Mouse (Mus musculus) thymus, postnatal 14 days (tissue): ENCODE measurements at regions not wholly inside any gene's neighbourhood (a gene's known extent, or its start where the extent isn't known, plus 50 kb on each side); places are given as distances from the start of the nearest gene placed in this dataset.

Experiments
- DNase-seq: peaks from one replicate; pipeline ENCODE4 v3.0.0; 2021

- no peak for DNase-seq
These were observed 70.7 kb downstream of the Setd4 start for GRCm38 (mm10) chr16:93533205-93533604.

GRCm38 (mm10) chr16:93531937-93532336, 71.9 kb downstream of the Setd4 start:
- no peak for DNase-seq

DNA sequence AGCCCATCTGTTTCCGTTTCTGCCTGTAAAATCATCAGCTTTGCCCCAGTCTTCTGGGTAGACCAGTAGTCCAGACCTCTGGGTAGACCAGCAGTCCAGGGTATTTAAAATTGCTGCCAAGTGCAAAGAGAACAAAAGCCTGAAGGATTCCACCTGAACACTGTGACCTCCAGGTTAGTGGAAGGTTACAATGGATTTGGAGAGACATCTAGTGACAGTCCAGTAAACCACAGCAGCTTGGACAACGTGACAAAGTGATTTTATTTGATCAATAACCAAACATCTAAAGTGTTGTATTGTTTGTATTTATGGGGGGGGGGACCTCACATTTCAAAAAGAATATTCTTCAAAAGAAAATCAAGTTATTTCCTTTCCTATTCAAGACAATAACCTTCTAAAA, 81.4 kb downstream of the Setd4 start:
- no peak for DNase-seq

- DNase-seq: no peak
These were observed 83.4 kb downstream of the Setd4 start for GRCm38 (mm10) chr16:93520481-93520880.

DNA sequence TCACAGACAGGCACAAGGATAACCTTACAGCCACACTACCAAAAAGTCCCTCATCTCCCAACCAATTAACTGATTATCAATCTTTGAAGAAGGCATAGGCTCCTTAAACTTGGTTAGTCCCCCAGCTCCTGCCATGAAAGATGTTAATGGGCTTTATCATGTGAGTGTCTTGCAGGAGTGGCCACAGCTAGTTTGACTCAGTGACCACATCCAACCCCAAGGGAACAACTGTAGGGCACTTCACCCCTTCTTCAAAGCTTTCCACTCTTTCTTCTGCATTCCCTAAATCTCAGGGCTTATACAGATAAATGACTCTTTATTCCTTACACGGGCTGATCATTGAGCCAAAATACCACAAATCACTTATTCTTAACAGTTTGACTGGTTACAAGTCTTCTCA, 85.2 kb downstream of the Setd4 start:
- no peak for DNase-seq

DNA sequence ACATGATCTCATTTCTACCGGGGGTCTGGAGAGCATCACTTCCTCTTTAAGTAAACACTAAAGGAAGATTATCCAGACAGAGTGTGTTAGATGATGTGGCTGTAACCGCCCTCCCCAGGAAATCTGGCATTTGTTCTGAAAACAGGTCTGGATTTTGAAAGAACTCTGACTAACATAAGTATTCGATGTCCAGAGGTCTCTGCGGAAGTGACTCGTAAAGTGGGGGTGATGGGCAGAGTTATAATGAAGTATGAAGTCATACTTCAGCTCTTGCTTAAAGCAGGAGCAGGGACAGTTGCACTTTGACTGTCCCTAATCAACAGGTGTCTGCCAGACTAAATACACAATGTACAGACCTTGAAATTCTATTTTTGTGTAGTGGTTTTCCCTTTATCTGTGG, 87.1 kb downstream of the Setd4 start:
- DNase-seq: no peak

DNA sequence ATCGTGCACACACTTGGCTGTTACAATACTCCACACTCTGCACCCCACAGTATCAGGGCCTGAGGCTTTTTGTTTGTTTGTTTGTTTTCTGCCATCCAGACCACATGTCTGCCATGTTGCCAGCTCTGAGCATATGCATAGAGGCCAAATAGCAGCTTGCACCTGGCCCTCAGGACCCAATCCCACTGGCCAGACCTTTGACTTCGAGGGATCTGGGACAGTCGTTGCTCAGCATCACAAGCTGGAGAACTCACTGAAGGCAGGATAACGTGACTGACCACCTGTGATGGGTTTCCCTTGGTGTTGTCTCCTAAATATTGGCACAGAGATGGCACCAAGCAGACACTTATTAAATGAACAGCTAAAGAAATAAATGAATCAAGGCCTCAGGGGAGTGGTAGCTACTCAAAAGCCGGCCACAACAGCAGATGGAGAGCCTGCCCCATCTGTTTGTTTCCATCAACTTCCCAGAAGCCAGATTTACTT, 88.4 kb downstream of the Setd4 start:
- DNase-seq: no peak

DNA sequence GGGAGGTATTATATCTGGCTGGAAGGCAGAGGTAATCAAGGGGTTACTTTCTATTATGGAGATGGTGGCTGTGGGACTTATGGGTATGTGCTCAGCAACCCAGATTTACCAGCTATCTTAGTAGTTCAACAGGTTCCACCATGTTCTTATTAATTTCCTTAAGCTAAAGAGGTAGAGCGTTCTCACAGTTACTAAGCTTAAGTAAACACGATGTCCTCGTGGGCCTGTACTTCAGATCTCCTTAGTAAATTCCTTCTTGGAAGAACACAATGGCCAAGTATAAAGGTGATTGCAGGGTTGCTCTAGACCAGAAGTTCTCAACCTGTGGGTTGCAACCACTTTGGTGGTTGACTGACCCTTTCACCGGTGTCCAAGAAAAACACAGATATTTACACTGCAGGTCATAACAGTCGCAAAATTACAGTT, 90.2 kb downstream of the Setd4 start:
- DNase-seq: no peak

DNA sequence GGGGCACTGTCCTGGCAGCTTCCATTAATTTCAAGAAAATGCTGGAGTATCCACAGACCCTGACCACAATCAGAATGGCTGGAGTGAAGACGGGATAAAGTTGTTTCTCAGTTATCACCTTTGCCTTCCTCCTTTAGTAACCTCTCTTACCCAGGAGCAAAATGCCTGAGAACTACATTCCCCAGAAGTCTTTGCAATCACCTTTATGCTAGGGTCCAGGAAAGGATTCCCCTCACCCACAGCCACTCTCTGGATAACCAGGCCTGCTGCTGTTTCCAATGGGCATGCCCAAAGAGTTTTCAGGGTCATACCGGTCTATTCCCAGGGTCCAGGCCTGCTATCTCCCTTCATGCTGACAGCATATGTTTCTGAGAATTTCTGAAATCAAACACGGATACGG, 91.9 kb downstream of the Setd4 start:
- DNase-seq: no peak

- DNase-seq: peak; percentile 13
These were observed 92.3 kb downstream of the Setd4 start for GRCm38 (mm10) chr16:93511517-93511916.

GRCm38 (mm10) chr16:93498800-93499199, 105.1 kb downstream of the Setd4 start:
- DNase-seq: no peak

GRCm38 (mm10) chr16:93493337-93494002, 110.4 kb downstream of the Setd4 start:
- DNase-seq: no peak

DNA sequence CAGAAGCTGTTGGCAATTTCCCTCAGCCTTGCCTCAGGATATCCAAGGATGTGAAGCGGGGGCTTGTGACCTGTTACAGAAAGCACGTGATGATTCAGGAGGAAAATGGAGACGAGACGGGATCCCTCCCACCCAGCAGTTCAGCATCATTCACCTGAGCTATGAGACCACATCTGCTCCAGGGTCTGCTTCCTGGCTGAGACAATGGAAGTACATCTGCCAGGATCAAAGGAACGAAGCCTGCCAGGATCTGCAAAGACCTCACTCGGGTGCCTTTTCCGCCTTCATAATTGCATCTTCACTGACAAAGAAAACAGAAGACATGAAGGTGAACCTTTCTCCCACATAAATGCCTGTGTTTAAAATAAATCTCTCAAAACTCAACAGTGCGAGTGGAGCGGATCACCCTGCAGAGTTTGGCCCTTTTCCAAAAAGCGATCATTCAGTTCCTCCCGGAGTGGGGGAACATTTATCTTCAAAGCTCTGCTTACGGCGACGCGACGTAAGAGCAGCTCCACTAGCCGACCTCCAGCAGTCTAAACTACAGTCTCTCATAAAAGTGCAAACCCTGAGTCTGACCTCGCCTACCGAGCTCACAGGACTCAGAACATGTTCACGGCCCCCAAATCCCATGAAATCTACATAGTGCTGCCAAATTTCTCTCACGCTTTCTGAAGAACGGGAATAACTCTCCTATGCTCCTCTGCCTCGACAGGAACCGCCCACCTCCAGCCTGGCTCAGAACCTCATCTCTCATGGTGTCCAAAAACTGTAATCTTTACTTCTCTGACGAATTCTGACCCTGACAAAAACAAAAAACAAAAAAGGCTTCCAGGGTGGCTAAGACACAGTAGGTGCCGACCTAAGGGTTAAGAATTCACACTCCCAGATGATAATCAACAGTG, 117.0 kb downstream of the Setd4 start:
- no peak for DNase-seq

- no peak for DNase-seq
These were observed 133.9 kb downstream of the Setd4 start for GRCm38 (mm10) chr16:93469957-93470356.

DNA sequence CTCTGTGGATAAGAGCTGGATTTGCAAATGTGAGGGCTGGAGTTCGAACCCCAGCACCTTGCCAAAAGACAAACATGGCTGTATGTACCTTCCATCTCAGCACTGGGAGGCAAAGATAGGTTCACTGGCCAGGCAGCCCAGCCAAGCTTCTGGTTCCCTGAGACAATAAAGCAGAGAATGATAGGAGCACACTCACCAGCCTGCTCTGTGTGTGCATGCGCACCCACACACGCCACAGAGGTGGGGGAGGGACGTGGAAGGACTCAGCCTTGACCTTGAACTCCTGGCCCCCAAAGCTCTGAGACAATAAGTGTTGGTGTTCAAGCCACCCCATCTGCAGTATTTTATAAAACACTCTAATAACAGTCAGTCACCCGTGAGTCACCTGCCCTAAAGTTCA, 138.1 kb downstream of the Setd4 start:
- DNase-seq: no peak

- no peak for DNase-seq
These were observed 139.0 kb downstream of the Setd4 start for GRCm38 (mm10) chr16:93464898-93465297.

DNA sequence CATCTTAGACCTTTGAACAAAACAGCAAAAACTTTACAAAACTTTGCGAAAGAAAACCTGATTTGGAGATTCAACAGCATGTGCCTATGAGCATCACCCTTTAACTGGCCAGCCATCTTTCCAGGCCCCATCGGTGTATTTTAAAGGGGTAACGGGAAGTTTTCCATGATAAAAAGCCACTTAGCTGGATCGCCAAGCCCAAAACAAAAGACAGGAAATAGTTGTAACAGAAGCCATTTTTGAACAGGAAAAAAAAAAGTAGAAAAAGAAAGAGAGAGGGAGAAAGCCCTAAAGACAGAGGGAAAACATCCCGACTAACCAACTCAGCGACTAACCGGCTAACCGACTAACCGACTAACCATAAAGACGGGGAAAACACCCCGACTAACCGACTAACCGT, 140.5 kb downstream of the Setd4 start:
- no peak for DNase-seq

DNA sequence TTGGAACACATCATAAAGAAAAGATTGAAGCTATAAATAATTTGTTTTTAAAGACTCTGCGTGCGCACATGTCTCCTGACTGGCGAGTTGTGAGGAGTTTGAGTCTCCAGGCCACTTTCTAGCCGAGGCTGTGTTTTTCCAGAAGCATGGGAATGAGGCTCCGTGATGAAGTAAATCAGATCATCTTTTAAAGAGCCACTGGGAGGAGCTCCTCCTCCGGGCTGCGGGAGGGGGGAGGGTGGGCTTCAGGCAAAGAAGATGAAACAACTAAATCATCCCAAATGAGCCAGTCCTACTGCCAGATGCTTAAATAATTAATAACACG, 141.6 kb downstream of the Setd4 start:
- no peak for DNase-seq

GRCm38 (mm10) chr16:93461406-93462285, 142.2 kb downstream of the Setd4 start:
- no peak for DNase-seq

DNA sequence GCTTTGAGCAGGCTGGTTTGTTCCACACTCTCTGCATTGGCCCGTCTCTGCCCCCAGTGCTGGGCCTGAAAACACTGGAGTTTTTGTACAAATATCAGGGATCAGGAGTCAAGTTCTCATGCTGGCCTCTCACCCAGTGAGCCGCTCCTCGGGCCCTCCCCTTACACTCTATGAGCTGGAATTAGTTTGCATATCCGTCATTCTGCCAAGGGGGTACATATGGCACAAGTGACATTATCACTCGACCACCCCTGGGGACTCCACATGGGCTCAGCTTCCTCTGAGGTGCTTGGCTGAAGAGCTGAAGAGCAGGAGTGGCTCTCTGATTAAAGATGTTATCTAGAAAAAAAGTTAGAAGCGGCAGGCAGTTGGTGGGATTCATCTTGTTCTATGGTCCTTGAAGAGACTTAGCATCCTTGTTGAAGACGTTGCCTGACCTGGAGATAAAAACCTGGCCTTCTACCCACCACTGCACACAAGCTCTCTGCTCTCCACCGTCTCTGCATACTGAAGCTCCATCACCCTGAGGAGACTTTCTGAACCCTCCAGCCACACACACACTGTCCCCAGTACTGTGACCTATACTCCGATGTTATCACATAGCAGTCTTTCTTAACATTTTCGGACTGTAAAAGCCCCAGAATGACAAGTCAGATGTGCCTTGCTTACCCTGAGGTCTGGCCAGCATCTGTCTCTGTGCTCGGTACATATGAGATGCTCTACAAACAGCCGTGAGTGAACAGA, 144.2 kb downstream of the Setd4 start:
- no peak for DNase-seq

DNA sequence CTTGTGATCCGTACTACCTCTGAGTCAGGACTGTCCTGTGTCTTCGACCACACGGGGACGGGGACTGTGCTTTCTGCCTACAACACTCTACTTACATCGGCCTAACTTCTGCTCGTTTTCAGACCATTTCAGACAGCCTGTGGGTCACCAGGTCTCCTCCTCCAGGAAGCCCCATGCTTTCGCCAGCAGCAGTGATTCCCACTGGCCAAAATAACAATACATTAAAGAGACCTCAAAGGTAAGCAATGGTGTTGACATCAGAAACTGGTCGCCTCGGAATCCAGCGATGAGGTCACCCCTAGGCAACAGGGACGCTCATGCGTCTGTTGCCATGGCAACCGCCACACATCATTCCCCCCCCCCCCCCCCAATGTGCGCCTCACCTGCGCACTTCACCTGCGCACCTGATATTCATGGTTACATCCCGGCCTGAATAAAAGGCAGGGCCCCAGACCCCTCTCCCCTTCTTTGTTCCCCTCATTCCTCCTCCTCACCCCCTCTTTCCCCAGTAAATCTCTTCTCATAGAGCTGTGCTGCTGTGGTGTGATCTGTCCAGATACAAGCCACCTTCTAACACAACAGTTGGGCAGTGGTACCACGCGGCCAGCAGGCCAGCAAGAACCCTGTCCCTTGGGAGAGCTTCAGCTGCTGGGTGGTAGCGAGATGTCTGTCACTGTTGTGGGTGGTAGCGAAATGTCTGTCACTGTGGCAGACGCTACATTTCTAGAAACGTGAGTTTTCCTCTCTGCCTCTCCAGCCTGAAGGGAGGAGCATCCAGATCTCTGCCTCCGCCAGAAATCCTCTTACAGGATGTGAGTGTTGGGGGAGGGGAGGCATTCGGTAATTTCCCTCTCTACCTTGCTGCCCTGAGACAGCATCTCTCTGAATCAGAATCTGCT, 145.0 kb downstream of the Setd4 start:
- no peak for DNase-seq
